Mouse (Mus musculus) ovary, postnatal 14 days (tissue): ENCODE results near the gene Myb.

Source experiments
- DNase-seq: peaks from one replicate; pipeline ENCODE4 v3.0.0; 2022; ENCODE audit warnings: low spot score

Gene Myb

GRCm38 (mm10) chr10:21160537-21161358, at the start of gene Myb:
Gene Myb (minus strand): TSS chr10:21160984.
- peak; percentile 41 for DNase-seq

- no peak for DNase-seq
Measured at GRCm38 (mm10) chr10:21207378-21207777, 46.6 kb upstream of the Myb start.

- DNase-seq: no peak
Measured at GRCm38 (mm10) chr10:21206232-21206631, 45.4 kb upstream of the Myb start.

- DNase-seq: no peak
Measured at GRCm38 (mm10) chr10:21204496-21205085, 43.8 kb upstream of the Myb start.

- DNase-seq: no peak
Measured at GRCm38 (mm10) chr10:21203886-21204285, 43.1 kb upstream of the Myb start.

- no peak for DNase-seq
Measured at GRCm38 (mm10) chr10:21203461-21203860, 42.7 kb upstream of the Myb start.

GRCm38 (mm10) chr10:21200761-21201160, 40.0 kb upstream of the Myb start:
- no peak for DNase-seq

- DNase-seq: no peak
Measured at GRCm38 (mm10) chr10:21200322-21200721, 39.5 kb upstream of the Myb start.

GRCm38 (mm10) chr10:21196646-21197116, 35.9 kb upstream of the Myb start:
- no peak for DNase-seq

GRCm38 (mm10) chr10:21195597-21195996, 34.8 kb upstream of the Myb start:
- DNase-seq: no peak

- DNase-seq: no peak
Measured at GRCm38 (mm10) chr10:21193935-21194505, 33.2 kb upstream of the Myb start.

GRCm38 (mm10) chr10:21193088-21193934, 32.5 kb upstream of the Myb start:
- DNase-seq: no peak

GRCm38 (mm10) chr10:21192436-21192835, 31.7 kb upstream of the Myb start:
- no peak for DNase-seq

- DNase-seq: no peak
Measured at GRCm38 (mm10) chr10:21189756-21190397, 29.1 kb upstream of the Myb start.

- DNase-seq: no peak
Measured at GRCm38 (mm10) chr10:21189275-21189601, 28.5 kb upstream of the Myb start.

GRCm38 (mm10) chr10:21188564-21189274, 27.9 kb upstream of the Myb start:
- peak; percentile 27 for DNase-seq

- no peak for DNase-seq
Measured at GRCm38 (mm10) chr10:21187847-21188246, 27.1 kb upstream of the Myb start.

- no peak for DNase-seq
Measured at GRCm38 (mm10) chr10:21186733-21187132, 25.9 kb upstream of the Myb start.

GRCm38 (mm10) chr10:21178711-21179110, 17.9 kb upstream of the Myb start:
- DNase-seq: no peak

- DNase-seq: no peak
Measured at GRCm38 (mm10) chr10:21178281-21178680, 17.5 kb upstream of the Myb start.

GRCm38 (mm10) chr10:21172650-21173200, 11.9 kb upstream of the Myb start:
- no peak for DNase-seq
